Mouse (Mus musculus) G1E (cell line): ENCODE data around the gene Dock4. TPM values are rescaled to one million over a fixed set of nuclear protein-coding genes. Genes with fewer than 3 reads are reported as not detected.

Experiments
- ATAC-seq: 2 replicates; pipeline ENCODE4 v1.8.0; 2016; ENCODE audit warnings: mild to moderate bottlenecking; ENCODE audit not compliant: insufficient number of reproducible peaks, poor library complexity, low FRiP score, severe bottlenecking; ENCODE audit errors: extremely low read depth
- DNase-seq: peaks from one replicate; pipeline ENCODE4 v3.0.0; 2012; ENCODE audit warnings: low spot score
- H3K27me3 ChIP-seq: 2 replicates; pipeline ENCODE4 v1.6.1; 2012; ENCODE audit warnings: mild to moderate bottlenecking, low read length, inconsistent platforms; ENCODE audit not compliant: insufficient read depth
- H3K36me3 ChIP-seq: replicated peaks from 2 replicates; pipeline ENCODE3; 2012; ENCODE audit warnings: mild to moderate bottlenecking, inconsistent platforms
- H3K4me1 ChIP-seq: 2 replicates; pipeline ENCODE4 v1.6.1; 2012; ENCODE audit warnings: low read depth, low read length, inconsistent platforms, mixed read lengths; ENCODE audit not compliant: insufficient read depth
- H3K4me3 ChIP-seq: 2 replicates; pipeline ENCODE4 v1.5.1; 2012; ENCODE audit warnings: low read depth, mild to moderate bottlenecking, inconsistent platforms, low read length, moderate library complexity, mixed read lengths
- H3K9me3 ChIP-seq: replicated peaks from 2 replicates; pipeline ENCODE4 v1.6.1; 2012; ENCODE audit warnings: inconsistent platforms
- CTCF ChIP-seq: IDR thresholded peaks from 2 replicates; pipeline ENCODE4 v1.5.1; 2012; ENCODE audit warnings: low read depth, low read length, inconsistent platforms, mixed read lengths
- GATA1 ChIP-seq: IDR thresholded peaks from 2 replicates; pipeline ENCODE4 v1.6.1; 2012; ENCODE audit warnings: borderline replicate concordance, low read length, inconsistent platforms, mixed read lengths
- GATA2 ChIP-seq: IDR thresholded peaks from 2 replicates; pipeline ENCODE4 v1.6.1; 2012; ENCODE audit warnings: low read depth, low read length, inconsistent platforms, borderline replicate concordance
- POLR2AphosphoS5 ChIP-seq: IDR thresholded peaks from 2 replicates; pipeline ENCODE4 v1.6.1; 2012; ENCODE audit warnings: low read depth, low read length, inconsistent platforms; ENCODE audit not compliant: insufficient replicate concordance
- TAL1 ChIP-seq: conservative IDR thresholded peaks from 2 replicates; pipeline ENCODE4 v1.6.1; 2012; ENCODE audit warnings: low read depth, low read length, inconsistent platforms, mixed read lengths
- polyA plus RNA-seq: library from polyadenylated mRNA; stranded (reverse); fragments of >175 nt; gene quantifications from 2 replicates; pipeline ENCODE4 v1.2.3, GENCODE M21; 2012
- total RNA-seq, 2 experiments: library from RNA; stranded (forward) in 1 of 2; stranded (reverse) in 1 of 2; fragments of 200-1000 nt in 1 of 2; fragments of >200 nt in 1 of 2; fragmentation: Nextera tagmentation in 1 of 2; gene quantifications; 2 replicates each; pipeline ENCODE4 v1.2.3; 2014 to 2017

Dock4 gene
- total and polyA plus RNA-seq, 3 experiments = 0.01 to 1.2 (median 0.68) TPM

GRCm38 (mm10) chr12:40694082-40694721 lies 248.4 kb downstream of the Dock4 start:
- no peaks in the 10 kb centered on the region for H3K9me3 ChIP-seq
- ATAC-seq = no peak
- DNase-seq = no peak
- H3K4me1 ChIP-seq = no peaks in the 10 kb centered on the region
- H3K36me3 ChIP-seq = no peaks in the 10 kb centered on the region
- H3K27me3 ChIP-seq = peaks cover 2% of the 10 kb centered on the region; the same call in 1 of the 2 replicates
- H3K4me3 ChIP-seq = no peak overlapping the region
- TF ChIP-seq POLR2AphosphoS5 (no peak), TAL1 (no peak), GATA1 (no peak), CTCF (no peak), GATA2 (no peak)

- ATAC-seq (no peak), DNase-seq (no peak)
- H3K9me3 ChIP-seq = no peaks in the 10 kb centered on the region
- no peaks in the 10 kb centered on the region for H3K4me1 ChIP-seq
- H3K4me3 ChIP-seq = no peak overlapping the region
- no peaks in the 10 kb centered on the region for H3K36me3 ChIP-seq
- no peaks in the 10 kb centered on the region for H3K27me3 ChIP-seq
- TF ChIP-seq GATA1 (no peak), CTCF (no peak), POLR2AphosphoS5 (no peak), TAL1 (no peak), GATA2 (no peak)
Observed at GRCm38 (mm10) chr12:40698330-40698729, 252.6 kb downstream of the Dock4 start.

- no peak for DNase-seq
- no peak overlapping the region for H3K4me3 ChIP-seq
- H3K27me3 ChIP-seq = no peaks in the 10 kb centered on the region
- no peaks in the 10 kb centered on the region for H3K36me3 ChIP-seq
- no peaks in the 10 kb centered on the region for H3K9me3 ChIP-seq
- no peak for TF ChIP-seq POLR2AphosphoS5
- TF ChIP-seq GATA1 = no peak
- TF ChIP-seq CTCF = no peak
- TF ChIP-seq TAL1 = no peak
- TF ChIP-seq GATA2 = no peak
- ATAC-seq = no peak
- H3K4me1 ChIP-seq = no peaks in the 10 kb centered on the region
Observed at GRCm38 (mm10) chr12:40702233-40702792, 256.6 kb downstream of the Dock4 start.

DNA sequence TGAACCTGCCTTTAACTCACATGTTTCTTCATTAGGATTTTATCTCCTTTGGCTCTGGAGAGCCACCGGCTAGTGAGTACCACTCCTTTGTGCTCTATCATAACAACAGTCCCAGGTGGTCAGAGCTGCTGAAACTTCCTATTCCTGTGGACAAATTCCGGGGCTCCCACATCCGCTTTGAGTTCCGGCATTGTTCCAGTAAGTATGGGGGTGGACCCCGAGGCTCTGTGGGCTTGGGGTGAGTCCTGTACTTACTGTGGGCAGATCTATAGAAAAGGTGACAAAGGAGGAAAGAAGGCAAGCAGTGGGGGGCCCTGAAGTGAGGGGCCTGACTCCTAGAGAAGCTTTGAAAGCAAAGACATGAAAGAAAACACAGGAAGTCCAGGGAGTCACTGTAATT lies 258.5 kb downstream of the Dock4 start:
- Histone ChIP-seq H3K4me1 (no peaks in the 10 kb centered on the region), H3K4me3 (no peak overlapping the region), H3K36me3 (no peaks in the 10 kb centered on the region), H3K27me3 (no peaks in the 10 kb centered on the region), H3K9me3 (no peaks in the 10 kb centered on the region)
- no peak for ATAC-seq
- no peak for DNase-seq
- TF ChIP-seq TAL1 (no peak), POLR2AphosphoS5 (no peak), CTCF (no peak), GATA1 (no peak), GATA2 (no peak)

DNA sequence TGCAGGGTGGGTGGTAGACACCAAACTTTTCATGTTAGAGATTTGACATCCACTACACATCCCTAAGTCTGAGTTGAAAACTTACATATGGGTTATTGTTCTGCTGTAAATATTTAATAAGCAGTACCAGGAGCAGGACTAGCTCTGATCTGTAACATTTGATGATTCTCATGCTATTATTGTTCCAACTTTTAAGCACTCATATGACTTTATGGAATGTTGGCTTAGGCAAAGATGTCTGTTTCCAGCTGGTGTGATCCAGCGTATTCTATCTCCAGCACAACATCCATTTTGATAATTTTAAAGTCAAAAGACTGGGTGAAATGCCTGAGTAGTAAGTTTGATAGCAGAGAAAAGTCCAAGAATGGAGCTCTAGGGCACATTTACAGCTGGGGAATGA lies 261.4 kb downstream of the Dock4 start:
- TF ChIP-seq CTCF (no peak), GATA1 (no peak), TAL1 (no peak), GATA2 (no peak), POLR2AphosphoS5 (no peak)
- Histone ChIP-seq H3K36me3 (no peaks in the 10 kb centered on the region), H3K4me1 (no peaks in the 10 kb centered on the region), H3K27me3 (no peaks in the 10 kb centered on the region), H3K4me3 (no peak overlapping the region), H3K9me3 (no peaks in the 10 kb centered on the region)
- DNase-seq = no peak
- no peak for ATAC-seq

DNA sequence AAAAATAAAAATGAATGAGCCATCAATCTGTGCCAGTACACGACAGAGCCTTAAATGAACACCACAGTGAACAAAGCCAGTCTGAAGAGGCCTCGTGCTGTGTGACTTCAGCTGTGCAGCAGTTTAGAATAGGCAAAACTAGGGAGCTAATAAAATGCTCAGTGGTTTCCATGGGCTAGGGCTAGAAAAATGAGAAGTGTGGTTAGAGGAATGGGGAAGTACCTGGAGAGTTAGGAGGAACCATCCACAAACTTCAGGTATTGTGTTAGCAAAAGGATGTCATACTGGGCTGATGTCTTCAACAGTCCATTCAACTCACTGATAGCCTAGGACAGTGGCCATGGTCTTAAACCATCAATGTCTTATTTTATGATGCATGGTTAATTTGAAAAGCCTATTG lies 263.3 kb downstream of the Dock4 start:
- no peaks in the 10 kb centered on the region for H3K4me1 ChIP-seq
- no peaks in the 10 kb centered on the region for H3K27me3 ChIP-seq
- no peak for ATAC-seq
- H3K9me3 ChIP-seq = no peaks in the 10 kb centered on the region
- H3K4me3 ChIP-seq = no peak overlapping the region
- no peaks in the 10 kb centered on the region for H3K36me3 ChIP-seq
- no peak for TF ChIP-seq TAL1
- TF ChIP-seq GATA1 = no peak
- TF ChIP-seq POLR2AphosphoS5 = no peak
- no peak for TF ChIP-seq CTCF
- TF ChIP-seq GATA2 = no peak
- DNase-seq = no peak

- TF ChIP-seq GATA1 (no peak), CTCF (no peak), TAL1 (no peak), POLR2AphosphoS5 (no peak), GATA2 (no peak)
- ATAC-seq = no peak
- no peaks in the 10 kb centered on the region for H3K9me3 ChIP-seq
Observed at GRCm38 (mm10) chr12:40712235-40712634, 266.5 kb downstream of the Dock4 start.

More at GRCm38 (mm10) chr12:40712235-40712634, 266.5 kb downstream of the Dock4 start:
- Histone ChIP-seq H3K36me3 (no peaks in the 10 kb centered on the region), H3K4me3 (no peak overlapping the region), H3K27me3 (no peaks in the 10 kb centered on the region), H3K4me1 (no peaks in the 10 kb centered on the region)
- no peak for DNase-seq
